Mouse (Mus musculus): ENCODE data around the gene Ino80d.

Gene Ino80d

DNA sequence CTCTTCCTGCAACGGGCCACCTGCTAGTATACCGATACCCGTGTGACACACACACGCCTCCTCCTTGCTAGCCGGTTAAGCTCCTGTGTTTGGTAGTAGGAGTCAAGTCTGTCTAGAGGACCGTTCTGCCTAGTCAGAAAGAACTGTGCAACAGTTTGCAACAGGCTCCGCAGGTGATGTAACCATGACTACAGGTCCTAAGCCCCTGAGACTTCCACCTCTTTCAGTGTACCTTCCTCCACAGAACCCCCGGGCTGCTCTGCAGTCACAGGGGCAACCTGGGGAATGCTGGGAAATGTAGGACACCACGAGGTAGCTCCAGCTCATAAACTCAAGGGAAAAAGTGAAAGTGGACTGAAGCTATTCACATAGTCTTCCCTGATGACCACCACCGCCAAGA is 123.4 kb downstream of the Ino80d start:
- DNase-seq (ENCODE audit: low spot score): no peak

DNA sequence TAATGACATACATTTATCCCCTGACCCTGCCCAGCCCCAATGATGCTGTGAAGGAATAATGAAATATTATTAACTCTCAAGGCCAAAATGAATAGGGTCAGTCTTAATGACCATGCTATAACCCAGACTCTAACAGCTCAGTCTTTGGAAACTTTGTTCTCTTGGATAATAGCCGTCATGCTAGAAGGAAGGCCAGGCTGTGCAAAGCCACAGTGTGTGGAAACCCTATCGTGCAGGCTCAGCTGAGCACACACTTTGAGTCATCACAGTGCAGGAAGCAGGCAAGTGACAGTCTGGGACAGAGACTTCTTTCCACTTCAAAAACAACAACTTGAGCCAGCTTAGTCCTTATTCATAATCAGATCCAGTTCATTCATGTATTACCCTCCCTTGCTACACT is 126.9 kb downstream of the Ino80d start:
- DNase-seq (ENCODE audit: low spot score): no peak

DNA sequence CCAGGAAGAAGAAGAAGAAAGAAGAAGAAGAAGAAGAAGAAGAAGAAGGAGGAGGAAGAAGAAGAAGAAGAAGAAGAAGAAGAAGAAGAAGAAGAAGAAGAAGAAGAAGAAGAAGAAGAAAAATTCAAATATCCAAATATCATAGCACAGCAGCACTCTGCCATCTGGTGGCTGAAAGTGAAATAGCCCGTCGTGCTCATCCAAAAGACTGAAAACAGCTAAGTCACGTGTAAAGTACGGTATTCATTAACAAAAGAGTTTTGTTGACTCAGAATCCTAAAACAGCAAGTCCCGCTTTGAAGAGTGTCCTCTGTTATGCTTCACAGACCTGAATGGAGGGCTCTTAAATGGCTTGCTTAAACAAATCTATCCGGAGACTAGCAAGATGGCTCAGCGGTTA is 128.2 kb downstream of the Ino80d start:
- DNase-seq (ENCODE audit: low spot score): no peak

DNA sequence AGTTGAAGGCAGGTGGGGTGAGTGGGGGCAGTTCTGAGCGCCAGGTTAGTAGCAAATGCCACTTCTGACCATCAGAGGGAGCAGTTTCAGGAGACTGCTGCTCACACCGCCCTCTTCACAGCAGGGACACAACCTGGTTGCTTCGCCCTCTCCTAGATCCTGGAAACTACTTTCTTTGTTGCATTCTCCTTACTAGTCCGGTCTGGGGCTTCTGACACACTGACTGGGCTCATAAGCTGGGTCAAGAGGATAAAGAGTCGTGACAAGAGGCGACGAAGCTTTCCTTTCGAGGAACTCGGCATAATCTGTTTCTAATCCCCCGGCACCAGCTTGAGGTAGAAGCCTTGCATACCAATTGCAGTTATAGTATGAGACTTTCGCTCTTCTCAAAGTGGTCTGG is 129.9 kb downstream of the Ino80d start:
- DNase-seq (ENCODE audit: low spot score): peak; percentile 44

DNA sequence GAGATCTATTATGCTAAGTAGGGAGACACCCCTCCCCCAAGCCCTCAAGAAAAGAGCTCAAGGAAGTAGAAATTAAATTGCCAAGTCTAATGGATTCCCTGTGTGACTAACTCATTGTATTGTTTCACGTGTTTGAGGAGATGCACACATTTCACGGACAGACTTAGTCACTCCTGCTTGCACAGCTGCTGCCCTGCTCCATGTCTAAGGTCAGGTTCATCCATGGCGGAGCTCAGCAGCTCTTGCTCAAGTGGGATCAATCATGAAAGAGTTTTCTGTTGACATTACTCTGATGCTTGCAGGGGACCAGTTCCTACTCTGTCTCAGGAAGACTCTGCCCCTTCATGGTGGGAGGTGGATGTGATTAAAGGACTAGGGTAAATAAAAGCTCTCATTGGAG is 137.7 kb downstream of the Ino80d start:
- no peak for DNase-seq (ENCODE audit: low spot score)

DNA sequence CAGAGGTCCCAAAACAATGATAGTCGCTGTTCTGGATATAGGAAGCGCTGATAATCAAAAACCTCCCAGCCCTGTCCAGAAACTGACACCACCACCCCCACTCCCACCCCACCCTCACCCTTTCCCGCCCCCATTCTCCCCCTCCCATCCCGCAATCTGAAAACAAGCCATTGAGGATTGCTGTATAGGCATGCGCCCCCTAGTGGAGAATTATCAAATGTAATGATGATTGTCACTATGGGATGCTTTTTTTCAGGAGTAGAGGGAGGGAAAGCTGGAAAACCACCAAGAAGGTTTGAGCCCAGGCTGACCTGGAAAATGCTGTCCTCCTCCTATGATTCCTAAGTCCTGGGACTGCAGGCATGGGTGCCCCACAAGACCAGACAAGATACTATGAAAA is 147.6 kb downstream of the Ino80d start:
- DNase-seq (ENCODE audit: low spot score): peak; percentile 27

DNA sequence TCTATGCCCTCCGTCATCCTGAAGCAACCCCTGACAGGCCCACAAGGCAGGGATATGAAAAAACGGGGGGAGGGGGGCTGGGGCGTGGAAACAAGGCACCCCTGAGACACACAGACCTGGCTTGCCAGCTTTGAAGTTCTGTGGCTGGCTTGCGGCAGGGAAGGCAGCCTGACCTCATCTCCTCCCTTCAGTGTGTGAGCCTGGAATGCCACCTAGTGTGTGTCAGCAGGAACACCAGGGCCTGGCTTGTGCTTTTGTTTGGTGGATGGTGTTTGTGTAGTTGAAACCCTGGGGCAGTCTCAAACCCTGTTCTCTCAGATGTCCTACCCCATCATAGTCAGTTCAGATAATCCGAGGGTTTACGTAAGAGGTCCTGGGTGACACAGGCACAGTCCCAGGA is 150.2 kb downstream of the Ino80d start:
- DNase-seq (ENCODE audit: low spot score): peak; percentile 26

DNA sequence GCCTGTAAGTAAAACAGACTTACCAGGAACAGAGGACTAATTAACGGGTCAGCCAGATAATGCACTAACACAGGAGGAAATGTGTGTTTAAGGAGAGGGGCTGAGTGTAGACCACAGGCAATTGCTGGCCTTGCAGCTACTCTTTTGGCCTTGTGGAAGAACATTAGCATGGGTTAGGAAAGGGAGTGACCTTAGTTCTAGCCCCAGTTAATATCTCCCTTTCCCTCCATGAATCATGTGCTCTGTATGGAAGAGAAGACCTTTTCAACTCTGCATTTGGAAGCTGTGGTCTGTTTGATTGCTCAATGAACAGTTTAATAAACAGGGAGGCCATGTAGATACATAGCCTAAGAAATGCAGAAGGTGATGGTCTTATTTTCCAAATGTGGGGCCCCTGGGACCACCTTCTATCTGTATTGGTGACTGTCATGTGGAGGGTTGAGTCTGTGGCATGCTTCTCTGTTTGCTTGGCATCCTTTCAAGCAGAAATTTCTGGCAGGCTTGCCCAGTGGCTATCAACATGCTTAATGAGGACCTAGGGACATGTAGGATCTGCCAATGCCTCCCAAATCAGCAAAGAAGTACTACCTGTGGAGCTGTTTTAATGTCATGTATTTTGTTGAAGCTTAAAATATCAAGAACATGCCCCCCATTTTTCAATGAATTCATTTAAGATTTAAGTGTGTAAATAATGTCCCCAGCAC is 157.4 kb downstream of the Ino80d start:
- no peak for DNase-seq (ENCODE audit: low spot score)

DNA sequence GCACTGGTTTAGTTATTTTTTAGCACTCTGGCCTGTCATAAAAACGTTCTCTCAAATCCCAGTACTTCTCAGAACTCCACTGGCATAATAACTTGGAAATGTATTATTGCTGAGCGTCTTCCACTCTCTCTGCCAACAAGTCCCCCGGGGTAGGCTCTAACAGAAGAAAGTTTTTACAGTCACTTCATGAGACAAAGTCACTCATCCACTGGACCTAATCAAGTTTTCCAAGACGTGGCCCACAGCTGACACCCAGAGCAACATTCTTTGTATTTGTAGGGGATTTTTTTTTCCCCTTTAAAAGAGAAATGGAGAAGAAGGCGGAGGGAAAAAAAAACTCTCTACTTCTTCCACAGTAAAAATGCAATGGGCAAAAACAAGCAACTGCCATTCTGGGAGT is 157.9 kb downstream of the Ino80d start:
- no peak for DNase-seq (ENCODE audit: low spot score)

DNA sequence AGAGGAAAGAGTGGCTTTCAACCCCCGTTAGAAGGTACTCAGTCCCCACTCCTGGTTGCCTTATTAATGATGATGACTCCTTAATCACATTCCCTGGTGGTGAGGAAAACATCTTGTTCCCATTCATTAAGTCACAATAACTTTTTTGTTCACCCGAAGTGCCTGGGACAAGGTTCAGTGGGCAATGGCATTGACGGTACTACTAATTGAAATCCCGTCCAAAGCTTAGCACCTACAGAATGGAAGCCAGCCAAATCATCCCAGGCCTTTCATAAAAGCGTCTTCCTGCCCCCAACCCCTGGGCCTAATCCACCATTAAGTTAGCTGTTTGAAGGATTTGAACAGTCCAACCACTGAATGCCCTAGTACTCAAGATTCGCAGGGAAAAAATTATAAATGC is 159.1 kb downstream of the Ino80d start:
- DNase-seq (ENCODE audit: low spot score): no peak

DNA sequence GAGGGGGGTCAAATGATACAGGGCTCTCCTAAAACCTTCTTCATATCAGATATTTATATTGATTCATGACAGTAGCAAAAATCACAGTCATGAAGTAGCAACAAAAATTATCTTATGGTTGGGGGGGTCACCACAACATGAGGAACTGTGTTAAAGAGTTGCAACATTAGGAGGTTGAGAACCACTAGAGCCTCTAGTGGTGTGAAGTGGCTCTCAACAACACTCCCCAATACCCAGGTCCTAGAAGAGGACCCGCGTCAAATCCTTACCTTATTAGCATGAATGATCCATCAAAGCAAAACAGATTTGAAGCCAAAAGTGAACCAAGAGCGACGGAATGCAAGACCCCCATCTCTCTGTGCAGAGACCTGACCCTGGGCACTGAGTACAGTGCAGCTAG is 161.4 kb downstream of the Ino80d start:
- DNase-seq (ENCODE audit: low spot score): no peak

DNA sequence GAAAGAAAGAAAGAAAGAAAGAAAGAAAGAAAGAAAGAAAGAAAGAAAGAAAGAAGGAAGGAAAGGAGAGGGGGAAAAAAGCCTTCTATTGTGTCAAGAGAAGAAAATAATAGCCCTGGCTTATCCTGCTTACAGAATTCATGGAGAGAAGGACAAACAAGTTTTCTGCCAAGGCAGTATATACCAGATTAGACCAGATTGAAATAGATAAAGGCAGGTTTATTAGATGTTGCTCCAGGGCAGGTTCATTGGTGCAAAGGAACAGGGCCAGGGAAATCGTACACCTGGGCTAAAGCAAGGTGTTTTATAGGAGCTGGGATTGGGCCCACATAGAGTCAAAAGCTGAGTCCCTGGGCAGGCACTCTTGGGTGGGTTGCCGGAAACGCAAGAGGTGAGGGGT is 162.1 kb downstream of the Ino80d start:
- DNase-seq (ENCODE audit: low spot score): no peak

DNA sequence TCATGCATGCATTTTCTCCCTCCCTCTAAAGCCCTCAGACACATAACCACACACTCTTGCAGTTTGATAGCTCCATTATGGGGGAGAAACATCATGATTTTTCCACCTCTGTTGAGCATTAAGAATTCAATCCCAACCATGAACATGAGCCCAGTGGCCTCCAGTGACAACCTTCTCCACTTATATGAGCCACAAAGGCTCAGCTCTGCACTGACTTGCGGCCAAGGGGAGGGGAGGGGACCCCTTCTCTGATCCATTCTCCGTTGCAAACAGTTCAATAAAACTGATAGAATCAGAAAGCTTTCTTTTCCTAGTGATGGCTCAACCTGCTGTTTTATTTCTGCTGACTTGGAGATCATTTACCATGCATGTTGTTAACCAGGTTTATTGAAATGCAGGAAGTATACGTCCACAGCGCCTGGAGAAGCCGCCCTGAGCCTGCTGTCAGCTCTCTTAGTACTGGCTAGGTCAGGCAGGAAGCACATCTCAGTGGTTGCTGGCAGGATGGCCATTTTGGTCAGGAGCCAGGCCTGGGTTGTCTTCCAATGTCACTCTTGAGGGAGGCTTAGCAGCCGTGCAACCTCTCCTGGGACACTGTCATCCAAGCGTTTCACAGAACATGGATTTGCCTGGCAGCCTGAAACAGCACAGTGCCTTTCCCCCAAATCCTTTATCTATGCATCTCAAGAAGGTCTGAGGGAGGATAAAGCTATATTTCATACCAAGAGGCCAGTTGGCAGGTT is 163.2 kb downstream of the Ino80d start:
- no peak for DNase-seq (ENCODE audit: low spot score)

DNA sequence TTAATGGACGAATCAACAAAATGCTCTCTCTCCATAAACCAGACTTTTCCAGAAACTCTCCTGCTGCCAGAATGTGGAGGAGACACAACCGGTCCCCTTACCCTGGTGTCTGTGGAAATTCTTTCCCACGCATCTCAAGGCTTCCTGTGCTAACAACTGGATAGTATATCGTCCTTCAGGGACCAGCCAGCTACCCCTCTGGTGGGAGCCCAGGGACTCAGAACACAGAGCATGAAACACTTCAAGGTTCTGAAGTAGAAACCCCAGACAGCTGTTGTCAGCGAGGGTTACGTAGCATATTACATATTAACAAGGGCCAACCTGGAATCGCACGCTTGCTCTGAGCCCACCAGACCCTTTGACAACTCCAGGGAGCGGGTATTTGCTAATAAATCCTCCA is 163.9 kb downstream of the Ino80d start:
- DNase-seq (ENCODE audit: low spot score): no peak

DNA sequence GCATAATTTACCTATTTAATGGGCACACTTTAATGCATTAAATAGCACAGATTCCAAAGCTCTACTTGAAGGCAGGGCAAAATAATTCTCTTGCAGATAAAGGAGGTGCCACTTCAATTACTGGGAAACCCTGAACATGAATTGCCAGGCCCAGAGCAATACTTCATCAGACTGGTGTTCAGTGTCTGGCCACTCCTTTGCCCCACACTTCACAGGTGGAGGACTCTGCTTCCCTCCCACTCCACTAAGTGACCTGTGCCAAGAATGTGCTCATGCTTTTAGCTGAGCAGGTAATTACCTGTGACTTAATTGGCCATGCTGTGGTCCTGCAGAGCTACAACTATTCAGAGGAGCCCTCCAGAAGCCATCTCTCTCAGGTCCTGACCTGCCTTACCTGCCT is 166.7 kb downstream of the Ino80d start:
- DNase-seq (ENCODE audit: low spot score): no peak

DNA sequence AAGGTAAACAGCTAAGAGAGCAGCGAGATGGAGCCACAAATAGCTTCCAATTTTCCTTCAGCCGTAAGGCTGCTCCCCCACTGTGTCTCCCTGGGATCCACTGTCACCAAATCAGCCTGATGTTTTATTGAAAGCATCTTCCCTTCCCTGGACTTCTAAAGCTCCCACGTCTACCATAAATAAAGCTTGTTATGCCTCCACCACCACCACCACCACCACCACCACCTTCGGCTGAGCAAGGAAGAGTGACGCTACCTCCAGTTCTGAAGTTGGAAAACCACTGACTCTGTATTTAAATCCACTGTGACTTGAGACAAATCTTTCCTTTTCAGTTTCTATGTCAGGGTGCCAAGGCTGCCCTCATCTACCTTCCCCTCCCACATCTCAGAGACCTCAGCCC is 167.5 kb downstream of the Ino80d start:
- no peak for DNase-seq (ENCODE audit: low spot score)

DNA sequence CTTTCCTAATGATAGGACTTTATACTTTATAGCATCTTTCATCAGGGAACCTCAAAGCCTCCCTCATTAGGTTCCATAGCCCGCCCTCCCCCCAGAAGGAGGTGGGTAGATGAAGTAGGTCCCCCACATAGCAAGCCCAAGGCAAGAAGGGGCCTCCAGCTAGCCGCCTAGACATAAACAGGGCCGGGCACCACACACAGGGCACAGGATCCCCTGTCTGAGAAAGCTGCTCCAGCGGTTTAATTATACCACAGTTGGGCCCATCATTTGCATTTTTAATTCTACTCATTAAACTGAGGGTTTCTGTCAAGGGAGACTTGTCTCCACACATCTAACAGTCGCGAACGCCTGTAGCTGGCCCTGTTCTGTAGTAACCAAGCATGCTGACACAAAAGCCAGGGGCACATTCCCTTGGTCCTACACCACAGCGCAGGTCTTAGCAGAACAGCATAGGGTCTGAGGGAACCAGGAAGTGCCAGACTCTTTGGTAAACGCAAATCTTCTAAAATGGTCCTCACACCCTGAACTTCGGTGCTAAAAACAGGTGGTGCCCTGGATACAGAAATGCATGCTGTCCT is 179.6 kb downstream of the Ino80d start:
- no peak for DNase-seq (ENCODE audit: low spot score)

DNA sequence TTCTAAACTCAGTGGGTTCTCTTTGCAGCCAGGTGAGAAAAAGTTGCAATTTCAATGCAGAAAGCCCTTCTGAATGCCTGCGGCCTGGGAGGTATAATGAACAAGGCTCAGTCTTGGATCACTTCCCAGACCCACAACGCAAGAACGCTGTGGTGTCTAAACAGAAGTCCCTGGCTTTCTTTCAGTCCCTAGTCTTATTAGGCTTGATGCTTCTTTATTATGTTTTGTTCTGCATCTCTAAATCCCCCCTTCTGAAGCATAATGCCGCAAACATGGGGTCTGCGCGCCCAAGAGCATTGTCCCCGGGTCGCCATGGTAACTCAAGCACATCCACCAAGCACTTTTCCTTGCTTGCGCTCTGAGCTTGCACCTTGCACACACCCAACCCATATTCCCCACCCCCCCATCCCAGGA is 180.4 kb downstream of the Ino80d start:
- peak; percentile 36 for DNase-seq (ENCODE audit: low spot score)

DNA sequence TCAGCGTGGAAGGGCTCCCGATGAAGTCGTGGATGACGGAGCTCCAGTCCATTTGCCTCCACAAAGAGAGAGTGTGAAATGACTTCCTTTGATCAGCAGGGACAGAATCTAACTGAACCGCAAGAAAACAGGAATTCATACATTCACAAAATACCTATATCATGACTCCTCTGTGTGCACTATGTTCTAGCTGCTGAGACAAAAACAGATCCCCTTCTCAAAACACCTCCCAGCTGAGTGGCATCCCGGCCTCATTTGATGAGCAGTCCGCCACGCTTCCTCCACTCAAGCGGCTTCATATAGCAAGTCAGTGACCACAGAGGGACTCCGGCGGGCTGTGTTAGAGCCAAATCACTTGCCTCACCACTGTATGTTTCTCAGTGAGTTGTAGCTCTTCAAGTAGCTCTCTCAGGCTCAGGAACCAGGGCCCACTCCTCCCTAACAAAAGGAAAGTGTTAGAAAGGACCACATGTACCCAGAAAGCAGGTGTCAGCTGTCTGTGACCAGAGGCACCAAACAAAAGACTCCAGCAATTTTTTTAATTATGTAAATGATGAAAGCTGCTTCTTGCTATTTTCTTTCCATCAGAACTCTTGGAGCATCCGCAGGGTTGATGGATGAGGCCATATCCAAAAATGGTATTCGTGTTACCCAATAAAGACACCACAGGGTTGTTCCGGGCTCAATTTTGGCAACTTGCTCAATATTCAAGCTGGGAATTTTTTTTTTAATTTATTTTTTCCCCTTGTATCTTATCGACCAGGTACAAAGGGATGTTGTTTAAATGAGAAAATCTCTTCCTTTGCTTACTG is 181.0 kb downstream of the Ino80d start:
- DNase-seq (ENCODE audit: low spot score): no peak

DNA sequence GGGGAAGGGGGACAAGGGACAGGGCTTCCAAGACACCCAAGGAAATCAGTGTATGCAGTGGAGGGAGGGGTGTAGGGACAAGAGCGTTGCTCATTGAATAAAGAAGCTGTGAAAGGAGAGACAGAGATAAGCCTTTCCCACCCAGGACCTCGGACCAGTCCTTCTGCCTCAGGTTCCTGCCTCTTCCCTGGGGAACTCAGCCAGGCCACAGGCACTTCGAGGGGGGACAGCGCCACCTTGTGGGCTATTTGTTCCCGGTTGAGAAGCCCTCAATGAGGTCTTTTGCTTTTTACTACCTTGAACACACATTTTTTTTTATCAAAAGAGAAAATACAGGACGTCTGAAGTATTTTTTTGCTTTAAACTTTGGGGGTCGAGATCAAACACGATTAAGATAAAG is 185.0 kb downstream of the Ino80d start:
- peak; percentile 59 for DNase-seq (ENCODE audit: low spot score)

DNA sequence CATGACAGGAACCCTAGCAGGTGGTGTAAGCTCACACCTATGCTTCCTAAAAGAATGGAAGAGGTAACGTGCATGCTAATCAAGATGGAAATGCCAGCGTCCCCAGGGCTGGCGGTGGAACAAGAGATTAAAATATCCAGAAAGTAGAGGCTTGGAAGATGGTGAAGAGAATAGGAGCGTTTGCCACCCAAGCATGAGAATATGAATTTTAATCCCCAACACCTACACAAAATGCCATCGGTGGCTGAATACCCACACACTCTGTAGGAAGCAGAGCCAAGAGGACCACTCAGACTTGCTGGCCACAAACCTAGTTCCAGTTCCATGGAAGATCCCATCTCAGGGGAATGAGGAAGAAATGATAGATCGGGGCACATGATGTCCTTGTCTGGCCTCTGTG is 195.2 kb downstream of the Ino80d start:
- DNase-seq (ENCODE audit: low spot score): no peak

DNA sequence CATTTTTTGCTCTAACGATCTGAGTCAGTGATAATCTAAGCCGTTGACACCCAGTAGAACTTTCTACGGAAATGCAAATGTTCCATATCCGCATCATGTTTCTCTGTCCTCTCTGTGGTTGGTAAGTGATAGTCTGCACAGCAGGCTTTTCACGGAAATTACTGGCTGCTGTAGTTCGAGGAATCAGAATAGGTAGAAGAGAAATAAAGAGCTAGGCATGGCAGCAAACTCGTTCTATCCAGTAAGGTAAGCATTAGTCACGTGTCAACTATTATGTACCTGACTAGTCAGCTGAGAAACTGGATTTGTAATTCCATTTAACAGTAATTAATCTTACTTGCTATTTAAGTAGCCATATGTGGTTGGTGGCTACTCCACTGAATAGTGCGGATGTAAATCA is 197.9 kb downstream of the Ino80d start:
- no peak for DNase-seq (ENCODE audit: low spot score)

DNA sequence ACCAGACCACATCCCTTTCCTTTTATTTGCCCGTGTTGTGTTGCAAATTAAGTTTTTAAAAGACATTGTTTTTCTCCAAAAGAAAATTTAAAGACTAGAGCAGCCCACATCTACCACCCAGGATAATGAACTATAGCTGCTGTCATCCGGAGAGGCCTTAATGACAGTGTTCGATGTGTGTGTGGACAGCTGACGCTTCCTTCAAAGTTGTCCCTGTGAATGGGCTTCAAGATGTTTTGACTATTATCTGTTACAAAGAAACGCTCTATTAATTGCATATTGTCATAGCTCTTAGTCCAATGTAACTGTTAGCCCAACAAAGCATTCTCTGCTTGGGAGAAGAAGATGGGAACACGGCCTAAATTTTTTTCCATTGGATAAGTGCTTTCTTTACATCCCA is 200.0 kb downstream of the Ino80d start:
- DNase-seq (ENCODE audit: low spot score): no peak
